Mouse (Mus musculus): ENCODE results near the gene Npcd. TPM values are rescaled to one million over a fixed set of nuclear protein-coding genes. Genes with fewer than 3 reads are reported as not detected.

Npcd gene
- total RNA-seq, 4 experiments from 2014 or later = 0.32 to 0.47 TPM; not detected in 2

DNA sequence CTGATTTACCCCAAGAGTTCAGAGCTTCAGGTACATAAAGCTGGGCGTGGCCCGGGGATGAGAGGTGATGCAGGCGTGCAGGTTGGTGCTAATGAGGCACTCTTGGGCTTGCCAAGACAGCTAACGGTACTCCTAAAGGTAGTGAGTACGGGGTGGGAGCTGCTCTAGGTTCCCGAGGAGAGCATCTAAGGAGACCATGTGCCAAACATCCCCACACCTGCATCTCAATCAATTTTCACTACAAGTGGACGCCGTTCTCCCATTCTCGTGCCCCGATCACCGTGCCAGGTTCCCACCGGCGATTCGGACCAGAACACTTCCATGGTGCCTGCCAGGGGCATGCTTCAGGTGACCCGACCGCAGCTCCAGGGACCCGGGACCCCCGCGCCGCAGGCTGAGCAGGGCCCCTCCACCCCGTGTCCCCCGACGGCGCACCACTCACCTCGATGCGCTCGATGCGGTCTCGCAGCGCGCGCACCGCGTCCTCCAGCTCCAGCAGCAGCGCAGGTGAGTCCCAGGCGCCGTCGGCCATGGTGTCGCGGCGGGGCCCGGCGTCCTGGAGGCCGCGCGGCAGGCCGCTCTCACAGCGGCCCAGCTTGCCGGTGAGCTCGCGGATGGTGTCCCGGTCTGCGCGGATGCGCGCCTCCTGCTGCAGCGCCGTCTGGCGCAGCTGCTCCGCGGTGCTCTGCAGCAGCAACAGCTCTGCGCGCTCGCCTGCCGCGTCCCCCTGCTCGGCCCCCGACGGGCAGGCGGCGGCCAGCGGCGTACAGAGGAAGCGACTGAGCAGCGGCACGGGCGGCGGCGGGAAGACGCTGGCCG lies 30.3 kb downstream of the Npcd start:
- no peak for DNase-seq (ENCODE audit: low spot score in 2 of 2)

DNA sequence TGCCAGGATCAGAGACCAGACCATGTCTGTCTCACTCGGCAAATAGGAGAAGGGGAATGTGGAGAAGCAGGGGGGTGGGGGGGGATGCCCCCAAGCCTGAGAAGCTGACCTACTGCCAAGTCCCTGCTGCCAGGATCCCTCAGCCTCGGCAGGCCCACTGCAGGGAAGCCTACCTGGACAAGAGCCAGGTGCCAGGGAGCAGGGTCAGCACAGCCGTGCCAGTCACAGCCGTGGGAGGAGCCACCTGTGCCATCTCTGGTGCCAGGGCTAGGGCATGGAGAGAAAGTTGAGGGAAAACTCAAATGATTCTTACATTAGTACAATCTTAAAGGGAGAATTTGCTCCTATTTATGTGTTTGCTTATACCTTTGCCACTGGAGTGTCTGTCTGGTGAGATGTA lies 31.7 kb downstream of the Npcd start:
- no peak for DNase-seq (ENCODE audit: low spot score in 2 of 2)

DNA sequence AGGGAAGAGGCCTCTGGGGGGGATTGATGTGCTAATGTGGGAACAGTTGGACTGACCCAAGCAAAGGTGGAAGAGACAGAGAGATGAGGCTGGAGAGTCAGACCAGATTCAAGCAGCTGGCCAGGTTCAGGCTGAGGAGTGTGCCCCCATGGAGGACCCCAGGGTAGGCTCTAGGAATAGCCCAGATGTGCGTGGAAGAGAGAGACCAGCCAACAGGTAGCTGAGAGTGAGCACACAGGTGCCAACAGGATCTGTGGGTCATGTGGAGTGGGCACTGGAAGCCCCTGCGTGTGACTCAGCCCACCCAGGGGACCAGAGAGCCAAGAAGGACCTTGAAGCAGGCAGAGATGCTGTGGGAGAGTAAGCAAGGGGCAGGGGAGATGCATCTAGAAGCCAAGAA lies 32.4 kb downstream of the Npcd start:
- no peak for DNase-seq (ENCODE audit: low spot score in 2 of 2)

DNA sequence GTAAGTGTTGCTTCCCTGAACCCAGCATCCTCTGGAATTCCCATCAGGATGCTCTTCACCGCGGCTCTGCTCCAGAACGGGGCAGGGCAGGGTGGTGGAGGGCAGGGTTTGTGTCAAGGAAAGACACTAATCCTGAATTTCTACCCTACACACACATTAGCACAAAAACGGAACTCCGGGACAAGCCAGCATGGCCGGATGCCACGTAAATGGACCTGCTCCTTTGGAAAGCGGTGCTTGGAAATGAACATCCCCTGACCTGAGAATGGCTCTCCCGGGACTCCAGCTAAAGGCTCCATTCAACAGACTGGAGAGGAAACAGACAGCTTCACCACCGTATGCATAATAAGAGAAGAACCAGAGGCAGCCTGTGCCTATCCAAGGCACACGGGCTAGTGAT lies 33.3 kb downstream of the Npcd start:
- no peak for DNase-seq (ENCODE audit: low spot score in 2 of 2)

GRCm38 (mm10) chr15:79798591-79798990 lies 35.4 kb downstream of the Npcd start:
- DNase-seq (ENCODE audit: low spot score in 2 of 2) = no peak

DNA sequence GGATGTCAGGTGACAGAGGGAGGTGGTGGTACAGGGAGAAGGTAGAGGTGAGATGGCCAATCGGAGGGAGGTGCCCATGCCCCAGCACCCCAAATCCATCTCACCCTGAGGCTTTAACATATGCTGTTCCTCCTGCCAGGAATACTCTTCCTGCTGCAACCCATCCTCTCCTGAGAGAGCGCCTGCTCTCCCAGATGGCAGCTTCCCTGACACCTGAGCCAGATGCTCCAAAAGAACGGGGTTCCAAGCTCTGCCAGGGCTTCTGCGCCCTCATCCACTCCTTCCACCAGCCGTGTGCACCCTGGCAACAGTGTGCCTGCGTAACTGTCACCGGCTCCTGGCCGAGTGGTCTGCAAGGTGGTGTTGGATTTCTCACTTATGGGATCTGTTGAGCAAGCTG lies 36.4 kb downstream of the Npcd start:
- no peak for DNase-seq (ENCODE audit: low spot score in 2 of 2)

- no peak for DNase-seq (ENCODE audit: low spot score in 2 of 2)
These were observed 36.9 kb downstream of the Npcd start for GRCm38 (mm10) chr15:79797096-79797495.

DNA sequence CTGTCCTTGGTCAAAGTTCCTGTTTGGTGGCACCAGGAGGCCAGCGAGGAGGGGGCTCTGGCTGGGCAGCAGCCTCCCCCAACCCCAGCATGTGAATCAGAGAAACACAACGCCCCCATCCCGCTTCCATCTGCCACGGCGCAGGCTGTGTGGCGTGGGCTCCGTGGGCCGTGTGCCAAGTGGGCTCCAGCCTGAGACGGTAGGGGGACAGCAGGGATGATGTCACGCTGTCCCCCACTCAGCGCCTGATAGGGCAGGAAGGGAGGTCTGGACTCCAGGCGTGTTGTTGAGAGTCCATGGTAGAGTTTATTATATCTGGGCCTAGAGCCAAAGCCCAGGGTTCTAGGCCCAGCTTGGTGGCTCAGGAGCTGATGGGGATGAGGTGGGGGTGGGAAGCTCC lies 37.8 kb downstream of the Npcd start:
- no peak for DNase-seq (ENCODE audit: low spot score in 2 of 2)

DNA sequence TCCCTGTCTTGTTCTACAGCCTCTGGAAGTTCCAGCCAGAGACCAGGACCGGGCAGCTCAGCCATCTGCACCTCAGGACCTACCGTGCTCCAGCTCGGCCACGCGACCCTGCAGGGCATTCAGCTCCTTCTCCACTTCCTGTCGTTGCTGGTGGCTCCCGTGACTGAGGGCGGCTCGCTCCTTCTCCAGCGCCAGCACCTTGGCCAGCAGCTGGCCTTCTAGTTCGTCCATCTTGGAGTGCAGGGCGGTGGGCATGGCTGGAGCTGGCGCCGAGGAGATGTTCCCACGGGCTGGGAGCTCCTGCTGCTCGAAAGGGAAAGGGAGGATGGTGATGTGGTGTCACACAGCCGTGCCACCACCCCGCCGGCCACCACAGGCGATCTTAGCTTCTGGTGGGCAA lies 39.9 kb downstream of the Npcd start:
- DNase-seq (ENCODE audit: low spot score in 2 of 2) = no peak

DNA sequence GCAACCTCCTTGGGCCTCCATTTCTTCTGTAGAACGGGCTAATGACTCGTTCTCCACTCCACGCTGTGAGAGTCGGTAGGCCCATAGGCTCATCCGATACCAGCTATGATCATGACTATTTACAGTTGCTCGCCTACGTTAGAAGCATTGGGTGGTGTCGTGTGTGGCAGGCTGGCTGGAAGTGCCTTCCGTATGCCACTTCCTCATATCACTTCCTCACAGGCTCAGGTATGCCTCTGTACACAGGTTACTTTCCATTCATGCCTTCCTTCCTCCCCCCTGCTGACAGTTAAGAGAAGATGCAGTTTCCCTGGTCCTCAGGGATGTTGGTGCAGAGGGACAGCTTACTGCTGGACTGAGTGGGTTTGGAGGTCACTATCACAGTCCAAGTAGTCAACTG lies 41.0 kb downstream of the Npcd start:
- no peak for DNase-seq (ENCODE audit: low spot score in 2 of 2)

GRCm38 (mm10) chr15:79792455-79792854 lies 41.6 kb downstream of the Npcd start:
- no peak for DNase-seq (ENCODE audit: low spot score in 2 of 2)

- no peak for DNase-seq (ENCODE audit: low spot score in 2 of 2)
These were observed 42.5 kb downstream of the Npcd start for GRCm38 (mm10) chr15:79791502-79791901.

DNA sequence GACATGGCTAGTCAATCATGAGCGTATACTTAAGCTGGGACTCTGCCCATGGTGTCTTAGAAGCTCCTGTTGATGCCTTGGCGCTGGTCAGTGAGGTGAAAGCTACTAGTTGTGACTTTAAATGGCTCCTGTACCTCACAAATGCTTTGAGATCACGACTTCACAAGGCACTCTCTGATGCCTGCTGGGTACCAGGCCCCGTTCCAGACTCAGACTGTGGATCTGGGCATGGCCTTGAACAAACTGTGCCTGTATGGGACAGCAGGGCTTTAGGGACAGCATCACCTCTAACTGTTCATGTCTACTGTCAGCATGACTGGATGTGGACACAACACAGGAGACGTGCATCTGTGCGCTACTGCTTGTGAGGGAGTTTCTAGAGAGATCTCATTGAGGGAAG lies 43.1 kb downstream of the Npcd start:
- DNase-seq (ENCODE audit: low spot score in 2 of 2) = no peak

GRCm38 (mm10) chr15:79790111-79790510 lies 43.9 kb downstream of the Npcd start:
- DNase-seq (ENCODE audit: low spot score in 2 of 2) = no peak

DNA sequence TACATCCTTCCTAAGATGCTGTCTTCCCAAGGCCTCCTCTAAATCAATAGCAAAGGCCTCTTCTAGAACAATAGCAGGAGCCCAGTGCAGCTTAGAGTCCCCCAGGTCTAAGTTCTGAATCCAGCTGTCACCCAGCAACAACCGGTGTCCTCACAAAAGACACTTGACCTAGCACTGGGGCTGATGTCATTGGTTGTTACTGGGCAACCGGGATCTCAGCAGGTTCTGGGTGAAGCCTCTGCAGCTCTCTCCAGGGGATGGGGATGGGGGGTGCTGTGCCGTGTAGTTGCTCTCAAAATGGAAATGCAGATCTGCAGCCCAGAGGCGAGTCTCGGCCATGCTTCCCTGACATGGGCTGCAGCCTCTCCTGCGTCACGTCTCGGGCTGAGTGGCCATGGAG lies 46.2 kb downstream of the Npcd start:
- no peak for DNase-seq (ENCODE audit: low spot score in 2 of 2)

GRCm38 (mm10) chr15:79785056-79785455 lies 49.0 kb downstream of the Npcd start:
- no peak for DNase-seq (ENCODE audit: low spot score in 2 of 2)

DNA sequence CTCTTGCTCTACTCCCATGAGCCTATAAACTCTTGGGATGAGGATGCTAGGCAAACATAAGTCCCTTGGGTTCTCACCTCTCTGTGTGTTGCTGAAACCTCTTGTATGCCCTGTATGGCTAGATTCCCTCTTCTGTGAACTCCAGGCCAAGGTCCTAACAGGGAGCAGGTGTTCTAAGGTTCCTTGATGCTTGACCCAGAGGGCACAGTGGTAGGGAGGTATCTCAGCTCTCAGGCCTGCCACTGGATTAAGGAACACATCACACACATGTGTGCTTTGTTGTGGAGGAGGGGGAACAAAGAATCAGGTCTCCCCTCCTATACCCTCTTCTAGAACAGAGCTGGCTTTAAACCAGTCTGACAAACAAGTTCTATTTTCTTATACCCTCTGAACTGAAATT lies 56.3 kb downstream of the Npcd start, which contains the start of gene Dnal4:
TSS of gene Dnal4 (minus strand) at position 101 of the 400 bp plus-strand sequence.
- no peak for DNase-seq (ENCODE audit: low spot score in 2 of 2)

GRCm38 (mm10) chr15:79775662-79776061 lies 58.4 kb downstream of the Npcd start:
- DNase-seq (ENCODE audit: low spot score in 2 of 2) = no peak

- peak; percentile 92 to 96 for DNase-seq (ENCODE audit: low spot score in 2 of 2)
These were observed 59.7 kb downstream of the Npcd start for GRCm38 (mm10) chr15:79774117-79775027.

DNA sequence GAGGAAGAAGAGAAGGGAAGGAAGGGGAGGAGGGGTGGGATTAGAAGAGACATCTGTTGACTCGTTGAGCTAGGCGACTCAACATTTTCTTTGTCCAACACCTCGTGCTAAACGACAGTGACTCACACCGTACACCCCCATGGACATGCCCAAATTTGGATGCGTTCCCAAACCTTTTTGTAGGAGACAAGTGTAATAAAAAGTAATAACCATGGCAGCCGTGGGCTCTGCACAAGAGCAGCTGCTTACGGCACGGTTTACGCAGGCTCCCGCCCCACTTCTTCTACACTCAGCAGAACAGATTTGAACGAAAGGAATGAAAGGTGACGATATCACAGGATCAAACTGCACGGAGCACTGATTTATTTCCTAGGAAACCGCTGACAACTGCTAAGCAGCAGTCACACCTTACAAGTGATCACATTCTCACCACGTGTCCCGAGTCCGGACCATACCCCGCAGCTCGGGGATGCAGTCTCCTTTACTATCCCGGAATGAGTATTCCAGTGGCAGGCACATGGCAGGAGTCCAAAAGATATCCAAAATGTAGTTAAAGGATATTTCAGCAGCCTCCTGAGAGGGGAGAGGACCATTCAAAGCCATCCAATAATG lies 63.3 kb downstream of the Npcd start:
- DNase-seq (ENCODE audit: low spot score in 2 of 2) = no peak

GRCm38 (mm10) chr15:79768302-79768701 lies 65.7 kb downstream of the Npcd start:
- DNase-seq (ENCODE audit: low spot score in 2 of 2) = no peak
